Mouse (Mus musculus) forebrain, embryonic 14.5 days (tissue): ENCODE data around the gene Slc6a17. TPM values are rescaled to one million over a fixed set of nuclear protein-coding genes. Genes with fewer than 3 reads are reported as not detected.
A peak's percentile ranks its signal among the peaks of the same experiment; 100 is the strongest.

Experiments
- ATAC-seq: fragments of 200-750 bp; cut with Nextera tagmentation; 2 replicates; pipeline ENCODE4 v1.8.0; 2017; ENCODE audit warnings: mild to moderate bottlenecking, moderate library complexity
- DNase-seq: peaks from one replicate; pipeline ENCODE4 v3.0.0-alpha.2; 2015; ENCODE audit warnings: low spot score
- H3K27ac ChIP-seq: fragments of 300-500 bp; sonication (generic); 2 replicates; pipeline ENCODE4 v1.5.1; 2014; ENCODE audit warnings: low read depth, mild to moderate bottlenecking, control low read depth, low read length, moderate library complexity
- H3K27me3 ChIP-seq: fragments of 300-500 bp; sonication (generic); replicated peaks from 2 replicates; pipeline ENCODE4 v1.6.1; 2014; ENCODE audit warnings: low read length, control low read depth, mixed read lengths; ENCODE audit not compliant: control insufficient read depth, insufficient read depth
- H3K36me3 ChIP-seq: fragments of 300-500 bp; sonication (generic); 2 replicates; pipeline ENCODE4 v1.6.1; 2014; ENCODE audit warnings: low read length, control low read depth; ENCODE audit not compliant: control insufficient read depth, insufficient read depth
- H3K4me1 ChIP-seq: fragments of 300-500 bp; sonication (generic); 2 replicates; pipeline ENCODE4 v1.6.1; 2014; ENCODE audit warnings: antibody characterized with exemption, low read length, control low read depth; ENCODE audit not compliant: control insufficient read depth, insufficient read depth
- H3K4me2 ChIP-seq: fragments of 300-500 bp; sonication (generic); 2 replicates; pipeline ENCODE4 v1.6.1; 2014; ENCODE audit warnings: mild to moderate bottlenecking, control low read depth, low read length
- H3K4me3 ChIP-seq: fragments of 300-500 bp; sonication (generic); 2 replicates; pipeline ENCODE4 v1.5.1; 2014; ENCODE audit warnings: low read depth, low read length, control low read depth
- H3K9ac ChIP-seq: fragments of 300-500 bp; sonication (generic); 2 replicates; pipeline ENCODE4 v1.6.1; 2014; ENCODE audit warnings: mild to moderate bottlenecking, low read length, control low read depth, moderate library complexity
- H3K9me3 ChIP-seq: fragments of 300-500 bp; sonication (generic); replicated peaks from 2 replicates; pipeline ENCODE4 v1.6.1; 2016; ENCODE audit warnings: low read length, control low read depth, mixed read lengths; ENCODE audit not compliant: control insufficient read depth
- WGBS: fragments of 180-500 bp; shearing (Covaris S2); extraction: QIAGEN DNeasy Blood & Tissue Kit; methylation state at CpG from one replicate; pipeline ENCODE4 v1.1.7; 2014; 5-methylcytosine and 5-hydroxymethylcytosine counted together
- polyA plus RNA-seq: library from polyadenylated mRNA; unstranded; fragments of >200 nt; fragmentation: Nextera tagmentation; extraction: Ambion mirVana; gene quantifications from 2 replicates; pipeline ENCODE4 v1.2.1, GENCODE M21; 2014

Slc6a17 gene
- polyA plus RNA-seq, 1 experiment from 2014 or later = 15.4 TPM

DNA sequence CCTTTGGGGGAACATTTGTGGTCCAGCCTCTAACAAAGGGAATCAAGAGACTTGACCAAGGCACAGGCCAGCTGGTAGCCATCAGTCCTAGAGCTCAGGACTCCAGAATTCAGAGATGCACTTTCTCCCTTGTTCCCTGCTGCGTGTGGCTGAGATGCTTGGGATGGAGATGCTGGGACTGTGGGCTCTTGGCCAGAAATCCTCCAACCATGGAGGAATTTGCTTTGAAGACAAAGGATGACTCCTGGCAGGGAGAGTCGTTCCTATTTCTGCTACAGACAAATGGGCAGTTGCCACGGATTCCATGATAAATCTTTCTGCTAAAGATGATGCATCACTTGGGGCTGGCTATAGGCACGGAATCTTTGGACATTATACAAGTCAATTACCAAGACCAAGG, 15.7 kb upstream of the Slc6a17 start:
- DNase-seq (no peak), ATAC-seq (no peak)
- Histone ChIP-seq H3K36me3 (no peaks in the 10 kb centered on the region), H3K9me3 (no peaks in the 10 kb centered on the region), H3K4me3 (no peak overlapping the region), H3K4me2 (no peak overlapping the region), H3K4me1 (peaks cover 17% of the 10 kb centered on the region), H3K27me3 (no peaks in the 10 kb centered on the region), H3K9ac (no peak overlapping the region), H3K27ac (no peak overlapping the region)
- WGBS = 62% methylated on average over 4 of the region's 4 CpGs

DNA sequence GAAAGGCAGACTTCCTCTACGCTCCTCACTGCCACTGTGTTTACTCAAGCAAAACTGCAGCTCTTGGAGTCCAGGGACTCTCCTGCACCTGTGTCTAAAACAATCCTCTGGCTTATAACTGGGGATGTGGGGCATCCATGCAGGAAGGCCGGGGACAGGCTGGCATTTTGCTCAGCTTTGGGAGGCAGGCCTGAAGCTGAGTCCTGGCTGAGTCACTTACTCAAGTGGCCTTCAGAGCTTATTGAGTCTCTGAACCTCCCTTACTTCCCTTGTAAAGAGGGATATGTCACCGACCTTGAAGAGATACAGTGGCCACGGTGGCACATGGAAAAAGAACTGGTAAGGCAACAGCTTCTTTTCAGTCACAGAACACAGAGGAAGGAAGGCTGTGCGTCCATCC, 12.8 kb upstream of the Slc6a17 start:
- H3K36me3 ChIP-seq = no peaks in the 10 kb centered on the region
- H3K9me3 ChIP-seq = no peaks in the 10 kb centered on the region
- H3K27me3 ChIP-seq = no peaks in the 10 kb centered on the region
- ATAC-seq (no peak), DNase-seq (no peak)
- H3K27ac ChIP-seq = no peak overlapping the region
- 82% methylated on average over 5 of the region's 5 CpGs for WGBS
- H3K4me1 ChIP-seq = peaks cover 17% of the 10 kb centered on the region
- H3K4me3 ChIP-seq = no peak overlapping the region
- no peak overlapping the region for H3K9ac ChIP-seq
- H3K4me2 ChIP-seq = no peak overlapping the region

DNA sequence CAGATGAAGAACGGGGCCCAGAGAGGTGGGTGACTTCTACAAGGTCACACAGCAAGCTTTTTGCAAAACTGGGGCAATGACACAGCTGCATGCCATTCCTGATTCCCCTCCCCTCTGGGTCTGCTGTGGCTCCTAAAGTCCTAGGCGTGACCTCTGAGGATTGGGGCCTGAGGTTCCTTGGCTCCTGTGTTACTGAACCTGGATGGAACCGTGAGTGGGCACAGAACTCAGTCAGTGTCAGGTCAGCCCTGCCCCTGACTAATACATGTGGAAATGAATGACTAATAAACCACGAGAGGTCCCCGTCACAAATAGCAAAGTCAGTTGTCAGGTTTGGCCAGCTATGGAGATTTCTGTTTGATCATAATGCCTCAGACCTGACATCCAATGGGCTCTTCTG, 11.4 kb upstream of the Slc6a17 start:
- Histone ChIP-seq H3K36me3 (no peaks in the 10 kb centered on the region), H3K9ac (0 out of 2 replicates have a peak overlapping the region, but pooled peaks have one; percentile 38), H3K4me3 (no peak overlapping the region), H3K9me3 (no peaks in the 10 kb centered on the region), H3K4me1 (peaks cover 17% of the 10 kb centered on the region), H3K27ac (peak overlapping the region; percentile 90), H3K27me3 (no peaks in the 10 kb centered on the region), H3K4me2 (no peak overlapping the region; the same call in 1 of the 2 replicates)
- peak; percentile 33 for ATAC-seq
- no peak for DNase-seq
- 80% methylated on average over 5 of the region's 5 CpGs for WGBS

- Histone ChIP-seq H3K4me3 (no peak overlapping the region), H3K4me2 (peak overlapping the region; percentile 39), H3K9ac (peak overlapping the region; percentile 38; the same call in 1 of the 2 replicates), H3K36me3 (no peaks in the 10 kb centered on the region), H3K27me3 (no peaks in the 10 kb centered on the region), H3K9me3 (no peaks in the 10 kb centered on the region), H3K27ac (peak overlapping the region; percentile 90), H3K4me1 (peaks cover 17% of the 10 kb centered on the region)
- 13% methylated on average over 9 of the region's 9 CpGs for WGBS
- DNase-seq = peak; percentile 91
- peak; percentile 93 for ATAC-seq
These were observed 10.7 kb upstream of the Slc6a17 start for GRCm38 (mm10) chr3:107528401-107529118.

DNA sequence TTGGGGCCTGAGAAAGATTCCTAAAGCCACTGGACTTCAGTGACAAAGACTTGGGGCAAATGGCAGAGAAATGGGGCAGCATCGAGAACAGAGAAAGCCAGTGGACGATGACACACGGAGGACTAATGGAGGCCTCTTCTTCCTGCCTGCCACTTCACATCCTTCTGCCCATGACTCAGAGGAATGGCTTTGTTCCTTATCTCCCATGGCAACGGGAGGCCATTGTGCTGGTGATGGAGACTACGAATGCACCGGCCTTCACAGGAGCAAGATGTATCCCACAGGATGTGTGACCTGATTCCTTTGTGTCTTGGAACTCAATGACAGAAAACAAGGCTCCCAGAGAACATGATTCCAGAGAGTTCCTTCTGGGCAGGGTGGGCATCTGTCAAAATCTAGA, 6.7 kb upstream of the Slc6a17 start:
- no peaks in the 10 kb centered on the region for H3K36me3 ChIP-seq
- peaks cover 17% of the 10 kb centered on the region for H3K4me1 ChIP-seq
- no peak overlapping the region for H3K4me3 ChIP-seq
- H3K9ac ChIP-seq = no peak overlapping the region
- no peak overlapping the region for H3K27ac ChIP-seq
- 62% methylated on average over 6 of the region's 6 CpGs for WGBS
- H3K27me3 ChIP-seq = no peaks in the 10 kb centered on the region
- no peak for ATAC-seq
- H3K4me2 ChIP-seq = no peak overlapping the region
- no peaks in the 10 kb centered on the region for H3K9me3 ChIP-seq
- no peak for DNase-seq

DNA sequence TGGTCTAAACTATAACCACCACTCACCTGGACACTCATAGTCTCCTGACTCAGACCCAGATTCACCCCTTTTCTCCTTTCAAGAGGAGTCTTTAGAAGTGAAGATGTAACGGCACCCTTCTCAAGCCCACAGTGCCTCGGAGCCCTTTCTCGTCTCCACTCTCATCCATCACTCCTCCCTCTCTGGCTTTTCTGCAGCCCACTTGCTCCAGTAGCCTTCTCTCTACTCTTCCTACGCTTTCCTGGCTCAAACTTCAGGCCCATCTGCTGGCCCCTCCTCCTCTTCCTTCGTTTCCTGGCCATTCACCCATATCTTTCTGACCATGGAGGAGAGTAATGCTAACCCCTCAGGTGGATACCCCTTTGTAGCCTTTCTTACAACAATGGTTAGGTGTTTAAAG, 3.1 kb upstream of the Slc6a17 start:
- Histone ChIP-seq H3K4me3 (no peak overlapping the region), H3K4me1 (peaks cover 11% of the 10 kb centered on the region; the same call in 1 of the 2 replicates), H3K27ac (no peak overlapping the region), H3K27me3 (peaks cover 8% of the 10 kb centered on the region), H3K4me2 (no peak overlapping the region), H3K36me3 (no peaks in the 10 kb centered on the region), H3K9ac (no peak overlapping the region), H3K9me3 (no peaks in the 10 kb centered on the region)
- DNase-seq (no peak), ATAC-seq (no peak)
- WGBS = 82% methylated on average over 5 of the region's 5 CpGs

GRCm38 (mm10) chr3:107516776-107517630, 815 bp downstream of the Slc6a17 start:
- peak overlapping the region; percentile 57 for H3K4me3 ChIP-seq
- H3K36me3 ChIP-seq = no peaks in the 10 kb centered on the region
- peak overlapping the region; percentile 78; the same call in 1 of the 2 replicates for H3K27ac ChIP-seq
- WGBS = 5% methylated on average over 55 of the region's 55 CpGs
- H3K4me1 ChIP-seq = peaks cover 13% of the 10 kb centered on the region; the same call in 1 of the 2 replicates
- H3K4me2 ChIP-seq = peak overlapping the region; percentile 93
- H3K9ac ChIP-seq = peak overlapping the region; percentile 74
- peak; percentile 85 for ATAC-seq
- peak; percentile 74 for DNase-seq
- no peaks in the 10 kb centered on the region for H3K9me3 ChIP-seq
- peaks cover 8% of the 10 kb centered on the region for H3K27me3 ChIP-seq

DNA sequence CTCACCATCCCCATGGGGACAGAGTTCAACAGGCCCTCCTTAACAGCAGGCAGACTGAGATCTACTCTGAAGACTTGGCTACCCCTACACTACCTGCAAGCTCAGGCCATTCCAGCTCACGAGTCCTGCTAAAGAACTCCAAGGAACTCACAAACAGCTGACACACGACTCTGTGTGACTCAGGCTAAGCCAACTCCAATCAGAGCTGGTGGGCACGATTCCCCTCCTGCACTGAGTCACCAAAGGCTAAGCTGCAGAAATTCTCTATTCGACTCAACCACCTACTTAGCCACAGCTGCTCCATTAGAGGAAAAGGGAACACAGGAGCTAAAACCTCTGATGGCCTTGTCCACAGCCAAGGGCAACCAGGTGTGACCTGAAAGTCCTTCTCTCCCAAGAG, 1.8 kb downstream of the Slc6a17 start:
- Histone ChIP-seq H3K4me1 (peaks cover 13% of the 10 kb centered on the region; the same call in 1 of the 2 replicates), H3K36me3 (no peaks in the 10 kb centered on the region), H3K9ac (no peak overlapping the region), H3K27me3 (peaks cover 8% of the 10 kb centered on the region), H3K9me3 (no peaks in the 10 kb centered on the region), H3K27ac (no peak overlapping the region), H3K4me2 (peak overlapping the region; percentile 93; the same call in 1 of the 2 replicates), H3K4me3 (no peak overlapping the region)
- ATAC-seq = no peak
- no peak for DNase-seq
- WGBS = 64% methylated on average over 4 of the region's 4 CpGs
